Mouse (Mus musculus) gastrocnemius, postnatal 14 days (tissue): ENCODE results near the gene Nox1. TPM values are rescaled to one million over a fixed set of nuclear protein-coding genes. Genes with fewer than 3 reads are reported as not detected.
A peak's percentile ranks its signal among the peaks of the same experiment; 100 is the strongest.

Experiments
- DNase-seq: peaks from one replicate; pipeline ENCODE4 v3.0.0; 2021; ENCODE audit warnings: mixed read lengths
- intact Hi-C: fragments of 180-260 bp; cut with DNase I; formaldehyde crosslinking; loops from one replicate; pipeline ENCODE4 v1.15.1; 2025; ENCODE audit warnings: low total_unique reads
- microRNA-seq, 2 experiments: library from miRNA; unstranded; fragments of <30 nt; microRNA quantifications; one replicate each; pipeline ENCODE4 v1.2.0; 2021
- total RNA-seq, 2 experiments: library from RNA; stranded (reverse); gene quantifications; 2 replicates each; pipeline ENCODE4 v1.2.3; 2021

Gene Nox1
- total RNA-seq, 2 experiments from 2014 or later, result 0.25 TPM; not detected in 1

GRCm38 (mm10) chrX:134140024-134140423, 81.7 kb downstream of the Nox1 start:
- no peak for DNase-seq
- intact Hi-C loops, result no loop called here

- intact Hi-C loops, result loop anchor here (10.0 kb wide), 1 partner anchor 181 kb away; no protein-coding TSS in a partner anchor
Observed at GRCm38 (mm10) chrX:134133821-134134220, 87.9 kb downstream of the Nox1 start.

GRCm38 (mm10) chrX:134132295-134132694, 89.5 kb downstream of the Nox1 start:
- intact Hi-C loops, result loop anchor here (10.0 kb wide), 1 partner anchor 183 kb away; no protein-coding TSS in a partner anchor
- no peak for DNase-seq

More at GRCm38 (mm10) chrX:134133821-134134220, 87.9 kb downstream of the Nox1 start:
- DNase-seq, result no peak

- intact Hi-C loops, result no loop called here
- DNase-seq, result no peak
Observed at GRCm38 (mm10) chrX:134128549-134128948, 93.2 kb downstream of the Nox1 start.

- intact Hi-C loops, result no loop called here
- no peak for DNase-seq
Observed at GRCm38 (mm10) chrX:134116417-134116816, 105.3 kb downstream of the Nox1 start.

GRCm38 (mm10) chrX:134111767-134112166, 110.0 kb downstream of the Nox1 start:
- no peak for DNase-seq
- intact Hi-C loops, result no loop called here

- intact Hi-C loops, result no loop called here
- DNase-seq, result no peak
Observed at GRCm38 (mm10) chrX:134102641-134103040, 119.1 kb downstream of the Nox1 start.

- intact Hi-C loops, result no loop called here
- no peak for DNase-seq
Observed at GRCm38 (mm10) chrX:134085453-134085852, 136.3 kb downstream of the Nox1 start.

GRCm38 (mm10) chrX:134059764-134060163, 162.0 kb downstream of the Nox1 start:
- intact Hi-C loops, result no loop called here
- DNase-seq, result no peak

GRCm38 (mm10) chrX:134058987-134059712, 162.6 kb downstream of the Nox1 start, which contains the start of gene Cstf2:
Cstf2 (plus strand) TSS chrX:134059187.
- intact Hi-C loops, result no loop called here
- DNase-seq, result peak; percentile 93

- DNase-seq, result no peak
- intact Hi-C loops, result no loop called here
Observed at GRCm38 (mm10) chrX:134058040-134058875, 163.5 kb downstream of the Nox1 start.

- intact Hi-C loops, result no loop called here
- no peak for DNase-seq
Observed at GRCm38 (mm10) chrX:134056897-134057296, 164.9 kb downstream of the Nox1 start.

GRCm38 (mm10) chrX:134048994-134049393, 172.8 kb downstream of the Nox1 start:
- intact Hi-C loops, result no loop called here
- no peak for DNase-seq

Small RNA genes within 50 kb of the gene (microRNA-seq; reads per million reads assigned to microRNA genes)
- gene Mir3112, result 0 to 0.50 reads per million in 2 experiments

Other genes starting within 250 kb of the Nox1 start
- 1 to 10 TPM in 1 of 2 experiments, under 1 TPM in 1; 0.95 to 1.1 TPM for gene Sytl4, start 240.1 kb downstream of the Nox1 start, total RNA-seq
- 10 to 100 TPM; 11.3 to 12.6 TPM for gene Cstf2, start 162.8 kb downstream of the Nox1 start, total RNA-seq
- gene Xkrx, start 59.9 kb downstream of the Nox1 start, total RNA-seq, result under 1 TPM; 0.38 to 0.74 TPM
- gene Arl13a, start 34.5 kb downstream of the Nox1 start, total RNA-seq, result not detected
- 10 to 100 TPM in 1 of 2 experiments, 1 to 10 TPM in 1; 8.7 to 13.2 TPM for gene Trmt2b, start 55.0 kb upstream of the Nox1 start, total RNA-seq
- gene Tmem35a, start 73.3 kb upstream of the Nox1 start, total RNA-seq, result under 1 TPM; 0.80 to 0.84 TPM
- gene Cenpi, start 86.1 kb upstream of the Nox1 start, total RNA-seq, result 1 to 10 TPM; 1.4 to 1.5 TPM
- 10 to 100 TPM in 1 of 2 experiments, 1 to 10 TPM in 1; 5.6 to 15.6 TPM for gene Drp2, start 182.6 kb upstream of the Nox1 start, total RNA-seq